Mouse (Mus musculus) embryonic facial prominence, embryonic 14.5 days (tissue): ENCODE data around the gene Cd300ld4. TPM values are rescaled to one million over a fixed set of nuclear protein-coding genes. Genes with fewer than 3 reads are reported as not detected.
"Not testable (repeated sequence)": the region's sequence is repeated elsewhere in the genome, so short reads cannot be mapped to it uniquely, and the experiment has no call there.

Experiments
- ATAC-seq: fragments of 200-750 bp; cut with Nextera tagmentation; 2 replicates; pipeline ENCODE4 v1.8.0; 2017; ENCODE audit warnings: low read depth, moderate number of reproducible peaks, moderate TSS enrichment
- DNase-seq: peaks from one replicate; pipeline ENCODE4 v3.0.0-alpha.2; 2015; ENCODE audit warnings: low spot score
- H3K27ac ChIP-seq: fragments of 300-500 bp; sonication (generic); replicated peaks from 2 replicates; pipeline ENCODE4 v1.5.1; 2014; ENCODE audit warnings: low read depth, mild to moderate bottlenecking, low read length, moderate library complexity
- H3K27me3 ChIP-seq: fragments of 300-500 bp; sonication (generic); replicated peaks from 2 replicates; pipeline ENCODE4 v1.6.1; 2014; ENCODE audit warnings: low read length; ENCODE audit not compliant: control insufficient read depth, insufficient read depth
- H3K36me3 ChIP-seq: fragments of 300-500 bp; sonication (generic); 2 replicates; pipeline ENCODE4 v1.6.1; 2014; ENCODE audit warnings: low read length, mixed read lengths; ENCODE audit not compliant: control insufficient read depth, insufficient read depth
- H3K4me1 ChIP-seq: fragments of 300-500 bp; sonication (generic); 2 replicates; pipeline ENCODE4 v1.6.1; 2014; ENCODE audit warnings: antibody characterized with exemption, low read length; ENCODE audit not compliant: control insufficient read depth, insufficient read depth
- H3K4me2 ChIP-seq: fragments of 300-500 bp; sonication (generic); 2 replicates; pipeline ENCODE4 v1.6.1; 2014; ENCODE audit warnings: low read depth, mild to moderate bottlenecking, low read length, moderate library complexity, mixed read lengths
- H3K4me3 ChIP-seq: fragments of 300-500 bp; sonication (generic); 2 replicates; pipeline ENCODE4 v1.5.1; 2014; ENCODE audit warnings: low read depth, mild to moderate bottlenecking, low read length
- H3K9ac ChIP-seq: fragments of 300-500 bp; sonication (generic); 2 replicates; pipeline ENCODE4 v1.6.1; 2014; ENCODE audit warnings: low read depth, mild to moderate bottlenecking, low read length, moderate library complexity, mixed read lengths
- H3K9me3 ChIP-seq: fragments of 300-500 bp; sonication (generic); 2 replicates; pipeline ENCODE4 v1.6.1; 2016; ENCODE audit warnings: low read length; ENCODE audit not compliant: control insufficient read depth
- WGBS: fragments of 180-500 bp; shearing (Covaris S2); extraction: QIAGEN DNeasy Blood & Tissue Kit; methylation state at CpG from one replicate; pipeline ENCODE4 v1.1.7; 2014; 5-methylcytosine and 5-hydroxymethylcytosine counted together
- polyA plus RNA-seq: library from polyadenylated mRNA; unstranded; fragments of >200 nt; fragmentation: Nextera tagmentation; extraction: Ambion mirVana; gene quantifications from 2 replicates; pipeline ENCODE4 v1.2.1, GENCODE M21; 2014

Cd300ld4 gene
- polyA plus RNA-seq, 1 experiment from 2014 or later, result not detected

GRCm38 (mm10) chr11:115059797-115060196, 33.0 kb upstream of the Cd300ld4 start:
- H3K9ac ChIP-seq, result no peak overlapping the region

GRCm38 (mm10) chr11:115058701-115059100, 31.9 kb upstream of the Cd300ld4 start:
- H3K36me3 ChIP-seq, result no peaks in the 10 kb centered on the region
- no peak overlapping the region for H3K4me3 ChIP-seq
- H3K4me2 ChIP-seq, result no peak overlapping the region
- no peak overlapping the region for H3K27ac ChIP-seq
- WGBS, result 63% methylated on average over 4 of the region's 4 CpGs
- H3K9me3 ChIP-seq, result no peaks in the 10 kb centered on the region
- DNase-seq (no peak), ATAC-seq (no peak)
- H3K9ac ChIP-seq, result no peak overlapping the region
- no peaks in the 10 kb centered on the region for H3K4me1 ChIP-seq
- no peaks in the 10 kb centered on the region for H3K27me3 ChIP-seq

More at GRCm38 (mm10) chr11:115059797-115060196, 33.0 kb upstream of the Cd300ld4 start:
- Histone ChIP-seq H3K4me3 (no peak overlapping the region), H3K27ac (no peak overlapping the region), H3K9me3 (no peaks in the 10 kb centered on the region), H3K4me2 (no peak overlapping the region), H3K36me3 (no peaks in the 10 kb centered on the region), H3K27me3 (no peaks in the 10 kb centered on the region), H3K4me1 (no peaks in the 10 kb centered on the region)
- 80% methylated on average over 2 of the region's 2 CpGs for WGBS
- DNase-seq (no peak), ATAC-seq (no peak)

GRCm38 (mm10) chr11:115054537-115054936, 27.7 kb upstream of the Cd300ld4 start:
- H3K4me2 ChIP-seq, result no peak overlapping the region

GRCm38 (mm10) chr11:115052991-115053390, 26.2 kb upstream of the Cd300ld4 start:
- Histone ChIP-seq H3K27me3 (no peaks in the 10 kb centered on the region), H3K27ac (no peak overlapping the region), H3K9me3 (no peaks in the 10 kb centered on the region), H3K36me3 (no peaks in the 10 kb centered on the region), H3K4me3 (no peak overlapping the region), H3K4me2 (no peak overlapping the region), H3K9ac (no peak overlapping the region), H3K4me1 (no peaks in the 10 kb centered on the region)
- DNase-seq, result no peak
- WGBS, result 86% methylated on average over 1 of the region's 1 CpGs
- no peak for ATAC-seq

More at GRCm38 (mm10) chr11:115054537-115054936, 27.7 kb upstream of the Cd300ld4 start:
- Histone ChIP-seq H3K4me3 (no peak overlapping the region), H3K9me3 (no peaks in the 10 kb centered on the region), H3K4me1 (no peaks in the 10 kb centered on the region), H3K27me3 (no peaks in the 10 kb centered on the region), H3K9ac (no peak overlapping the region), H3K36me3 (no peaks in the 10 kb centered on the region), H3K27ac (no peak overlapping the region)
- DNase-seq (no peak), ATAC-seq (no peak)

GRCm38 (mm10) chr11:115052206-115052605, 25.4 kb upstream of the Cd300ld4 start:
- no peaks in the 10 kb centered on the region for H3K36me3 ChIP-seq
- no peak overlapping the region for H3K27ac ChIP-seq
- peak; percentile 91 for DNase-seq
- H3K4me1 ChIP-seq, result no peaks in the 10 kb centered on the region
- H3K27me3 ChIP-seq, result no peaks in the 10 kb centered on the region
- no peak overlapping the region for H3K4me3 ChIP-seq
- no peak for ATAC-seq
- no peaks in the 10 kb centered on the region for H3K9me3 ChIP-seq
- no peak overlapping the region for H3K4me2 ChIP-seq
- 4% methylated on average over 9 of the region's 9 CpGs for WGBS
- no peak overlapping the region for H3K9ac ChIP-seq

- 37% methylated on average over 3 of the region's 3 CpGs for WGBS
- H3K4me1 ChIP-seq, result no peaks in the 10 kb centered on the region
- H3K4me3 ChIP-seq, result no peak overlapping the region
- H3K9me3 ChIP-seq, result no peaks in the 10 kb centered on the region
- H3K36me3 ChIP-seq, result no peaks in the 10 kb centered on the region
- no peaks in the 10 kb centered on the region for H3K27me3 ChIP-seq
- ATAC-seq (no peak), DNase-seq (no peak)
- no peak overlapping the region for H3K27ac ChIP-seq
- H3K9ac ChIP-seq, result no peak overlapping the region
- no peak overlapping the region for H3K4me2 ChIP-seq
Measured at GRCm38 (mm10) chr11:115049282-115049895, 22.6 kb upstream of the Cd300ld4 start.

- no peak for ATAC-seq
- H3K9ac ChIP-seq, result no peak within 1 kb of the TSS
- no peaks in the 10 kb centered on the region for H3K4me1 ChIP-seq
- H3K27me3 ChIP-seq, result no peaks in the 10 kb centered on the region
- no peak within 1 kb of the TSS for H3K27ac ChIP-seq
- H3K4me3 ChIP-seq, result no peak within 1 kb of the TSS
- no peak within 1 kb of the TSS for H3K4me2 ChIP-seq
- WGBS, result 73% methylated on average over 2 of the region's 2 CpGs
- H3K36me3 ChIP-seq, result no peaks in the 10 kb centered on the region
- DNase-seq, result no peak
- H3K9me3 ChIP-seq, result no peaks in the 10 kb centered on the region
Measured at GRCm38 (mm10) chr11:115048259-115048658, 21.4 kb upstream of the Cd300ld4 start, which contains the start of gene Cd300ld3. Cd300ld3 (minus strand) TSS chr11:115048409.

GRCm38 (mm10) chr11:115037669-115038068, 10.9 kb upstream of the Cd300ld4 start, which contains the start of gene Cd300ld5:
Cd300ld5 (minus strand) TSS chr11:115037769.
- H3K9me3 ChIP-seq, H3K4me2 ChIP-seq, H3K4me3 ChIP-seq, ATAC-seq, H3K9ac ChIP-seq, H3K4me1 ChIP-seq, H3K27ac ChIP-seq, H3K27me3 ChIP-seq, DNase-seq, H3K36me3 ChIP-seq: not testable (repeated sequence)
- WGBS, result no CpG with 5 or more reads among the region's 6 CpGs

GRCm38 (mm10) chr11:115016093-115016492, 10.7 kb downstream of the Cd300ld4 start, which contains the start of gene Cd300ld2:
Cd300ld2 (minus strand) TSS chr11:115016193.
- H3K9me3 ChIP-seq, H3K4me3 ChIP-seq, H3K27me3 ChIP-seq, ATAC-seq, DNase-seq, H3K4me1 ChIP-seq, H3K36me3 ChIP-seq, H3K27ac ChIP-seq, H3K9ac ChIP-seq, H3K4me2 ChIP-seq: not testable (repeated sequence)
- whole genome bisulfite sequencing, result no CpG with 5 or more reads among the region's 7 CpGs
